Mouse (Mus musculus): Measurements from ENCODE around the gene Cit.
A peak's percentile ranks its signal among the peaks of the same experiment; 100 is the strongest.

Gene Cit

DNA sequence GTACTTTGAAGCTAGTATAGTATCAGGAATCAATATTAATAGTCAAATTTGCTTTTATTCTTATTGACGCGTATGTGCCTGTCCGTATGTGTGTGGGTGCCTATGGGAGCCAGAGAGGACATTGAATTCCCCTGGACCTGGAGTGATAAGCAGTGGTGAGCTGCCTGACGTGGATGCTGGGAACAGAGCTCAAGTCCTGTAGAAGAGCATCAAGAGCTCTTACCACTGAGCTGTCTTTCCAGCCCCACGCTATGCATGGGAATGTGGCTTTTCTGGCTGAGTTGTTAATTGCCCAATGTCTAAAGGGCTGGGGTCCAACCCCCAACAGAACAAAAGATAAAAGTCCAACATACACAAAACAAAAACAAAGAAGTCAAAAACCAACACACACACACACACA, 131.4 kb downstream of the Cit start:
- no peak for DNase-seq

DNA sequence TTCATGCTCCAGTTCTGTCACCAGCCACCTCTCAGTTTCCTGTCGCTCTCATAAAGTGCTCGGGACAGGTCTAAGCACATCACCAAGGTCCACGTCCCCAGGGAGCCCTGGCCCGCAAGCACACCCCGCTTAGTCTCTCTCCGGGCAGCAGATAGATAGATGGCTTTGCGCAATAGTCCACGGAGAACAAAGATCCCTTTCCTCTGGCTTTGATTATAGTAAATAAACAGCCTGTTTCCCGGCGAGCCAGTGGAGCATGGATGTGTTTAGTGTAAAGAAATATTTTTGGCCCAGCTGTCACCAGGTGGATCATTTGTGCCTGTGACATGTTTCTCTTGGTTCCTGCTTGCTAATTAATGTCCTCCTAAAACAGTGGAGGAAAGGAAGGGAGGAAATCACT, 132.2 kb downstream of the Cit start:
- no peak for DNase-seq

DNA sequence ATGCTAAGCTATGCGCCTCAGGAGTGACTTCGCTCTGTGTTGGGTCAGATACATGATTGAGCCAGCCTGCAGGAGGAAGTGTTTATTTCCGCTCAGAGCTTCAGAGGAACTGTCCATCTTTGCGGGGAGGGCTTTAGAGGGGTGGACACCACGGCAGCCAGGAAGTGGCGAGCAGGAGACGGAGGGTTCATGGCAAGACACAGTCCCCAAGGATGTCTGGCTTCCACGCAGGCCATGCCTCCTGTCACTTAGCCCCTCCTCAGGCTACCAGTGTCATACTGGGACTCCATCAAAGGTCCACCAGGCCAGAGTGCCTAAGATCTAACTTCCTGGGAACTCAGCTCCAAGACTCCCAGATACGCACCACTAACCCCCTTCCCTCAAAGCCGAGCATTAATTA, 132.7 kb downstream of the Cit start:
- DNase-seq, result no peak

DNA sequence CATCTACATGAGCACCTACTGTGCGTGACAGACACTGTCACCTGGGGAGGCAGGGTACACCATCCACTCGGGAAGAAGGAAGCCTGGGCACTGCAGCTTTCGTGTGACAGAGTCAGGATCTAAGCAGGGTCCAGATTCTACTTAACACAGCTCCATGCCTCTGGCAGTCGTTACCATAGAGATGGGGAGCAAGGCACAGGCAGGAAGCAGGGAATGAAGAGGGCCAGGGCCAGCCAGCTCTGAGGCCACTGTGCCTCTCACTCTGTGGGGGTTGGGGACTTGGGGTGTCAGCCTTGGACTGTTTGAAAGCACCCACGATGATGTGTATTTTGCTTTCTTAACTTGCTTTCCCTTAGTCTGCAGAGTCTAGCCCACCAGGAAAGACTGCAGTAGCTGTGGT, 133.2 kb downstream of the Cit start:
- DNase-seq, result no peak

DNA sequence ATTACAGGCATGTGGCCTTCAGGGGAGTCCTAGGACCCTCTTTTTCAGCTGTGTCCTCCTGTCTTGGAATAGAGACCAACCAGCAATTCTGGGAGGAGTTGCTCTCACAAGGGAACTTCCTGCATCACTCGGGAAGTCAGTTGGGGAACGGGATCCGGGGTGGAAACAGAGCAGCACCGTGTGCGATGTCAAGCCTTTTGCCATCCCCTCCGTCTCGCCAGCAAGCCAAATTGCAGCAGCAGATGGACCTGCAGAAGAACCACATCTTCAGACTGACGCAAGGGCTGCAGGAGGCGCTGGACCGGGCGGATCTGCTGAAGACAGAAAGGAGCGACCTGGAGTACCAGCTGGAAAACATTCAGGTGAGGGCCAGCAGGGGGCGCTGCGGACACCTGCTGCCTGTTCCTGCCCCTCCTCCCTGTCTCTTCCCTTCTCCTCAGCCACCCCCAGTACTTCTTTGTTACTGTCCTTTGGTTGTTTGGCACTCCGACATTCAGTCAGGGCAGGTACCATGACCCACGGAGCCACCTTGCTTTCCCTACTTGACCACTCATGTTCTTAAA, 134.1 kb downstream of the Cit start:
- peak; percentile 42 for DNase-seq

DNA sequence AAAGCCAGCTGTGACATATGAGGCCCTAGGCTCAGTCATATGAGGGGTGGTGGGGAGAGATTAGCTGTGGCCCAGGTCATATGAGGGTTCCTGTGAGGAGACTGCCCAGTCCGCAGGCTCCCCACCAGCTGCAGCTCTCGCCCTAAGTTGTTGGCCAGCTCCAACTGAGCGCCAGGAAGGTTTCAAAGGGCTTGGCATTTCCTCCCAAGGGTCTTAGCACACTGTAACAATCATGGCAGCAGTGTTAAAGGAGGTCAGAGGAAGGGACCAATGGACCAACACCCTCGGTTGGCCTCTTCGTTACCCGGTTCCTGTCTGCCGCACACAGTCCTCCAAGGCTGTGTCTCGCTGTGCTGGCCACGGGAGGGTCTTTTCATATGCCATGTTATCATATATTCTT, 135.5 kb downstream of the Cit start:
- DNase-seq, result no peak

DNA sequence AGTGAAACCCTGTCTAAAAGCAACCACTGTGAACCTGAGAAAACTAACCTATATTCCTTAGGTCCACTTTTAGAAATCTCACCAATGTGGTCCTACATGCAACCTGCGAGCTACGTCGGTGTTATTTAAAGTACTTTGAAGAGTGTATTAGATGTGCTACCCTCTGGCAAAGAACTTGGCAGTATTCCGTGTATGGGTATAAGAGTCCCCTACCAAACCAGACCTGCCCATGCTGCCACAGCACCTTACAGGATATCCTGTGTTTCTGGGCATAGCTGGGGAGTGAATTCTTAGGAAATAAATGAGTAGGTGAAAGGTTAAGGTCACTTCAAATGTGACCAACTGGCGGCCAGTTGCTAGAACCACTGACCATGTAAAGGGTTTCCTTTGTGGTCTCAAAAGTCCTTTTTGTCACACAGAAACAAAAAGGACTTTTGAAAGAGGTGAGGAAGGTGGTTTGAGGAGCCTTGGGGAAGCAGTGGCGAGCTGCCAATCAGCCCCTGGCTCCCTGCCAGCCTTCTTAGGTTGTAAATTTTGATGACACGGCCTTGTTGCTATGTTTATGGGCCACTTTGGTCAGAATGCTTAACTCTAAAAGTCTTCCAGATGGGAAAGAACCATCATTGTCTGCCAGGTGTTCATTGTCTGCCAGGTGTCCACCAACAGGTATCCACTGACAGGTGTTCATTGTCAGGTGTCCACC, 137.7 kb downstream of the Cit start:
- no peak for DNase-seq

DNA sequence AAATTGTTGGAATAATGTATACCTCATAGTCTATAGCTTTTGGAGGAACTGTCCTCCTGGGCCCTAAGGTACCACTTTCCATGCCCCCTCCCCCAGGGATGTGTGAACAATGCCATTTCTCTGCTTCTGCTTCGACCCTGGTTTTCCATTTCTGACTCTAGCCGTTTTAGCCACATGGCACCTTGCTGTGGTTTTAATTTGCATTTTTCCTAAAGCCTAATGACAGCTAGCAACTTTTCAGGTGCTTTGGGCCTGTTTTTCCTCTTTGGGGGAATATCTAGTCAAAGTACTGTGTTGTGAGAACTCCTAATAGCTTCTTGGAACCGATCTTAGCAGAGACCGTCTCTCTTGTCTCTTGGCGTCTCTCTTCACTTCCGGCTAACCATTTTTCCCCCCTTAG, 139.3 kb downstream of the Cit start:
- DNase-seq, result no peak

DNA sequence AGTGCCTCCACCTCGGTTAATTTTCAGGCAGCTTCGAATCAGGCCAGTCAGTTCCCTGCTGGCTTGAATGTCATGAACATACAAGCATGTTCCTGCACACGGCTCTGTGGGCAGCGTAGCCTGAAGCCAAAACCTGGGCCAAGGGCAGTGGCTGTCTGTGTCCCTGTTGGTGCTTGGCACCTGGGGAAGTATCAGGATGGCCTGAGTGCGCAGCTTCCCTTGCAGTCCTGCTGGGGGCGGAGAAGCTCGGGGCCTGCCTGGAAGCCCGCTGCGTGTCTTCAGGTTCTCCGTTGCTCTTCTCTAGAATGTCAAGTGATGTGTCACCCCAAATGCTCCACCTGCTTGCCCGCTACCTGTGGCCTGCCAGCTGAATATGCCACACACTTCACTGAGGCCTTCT, 140.0 kb downstream of the Cit start:
- peak; percentile 49 for DNase-seq

DNA sequence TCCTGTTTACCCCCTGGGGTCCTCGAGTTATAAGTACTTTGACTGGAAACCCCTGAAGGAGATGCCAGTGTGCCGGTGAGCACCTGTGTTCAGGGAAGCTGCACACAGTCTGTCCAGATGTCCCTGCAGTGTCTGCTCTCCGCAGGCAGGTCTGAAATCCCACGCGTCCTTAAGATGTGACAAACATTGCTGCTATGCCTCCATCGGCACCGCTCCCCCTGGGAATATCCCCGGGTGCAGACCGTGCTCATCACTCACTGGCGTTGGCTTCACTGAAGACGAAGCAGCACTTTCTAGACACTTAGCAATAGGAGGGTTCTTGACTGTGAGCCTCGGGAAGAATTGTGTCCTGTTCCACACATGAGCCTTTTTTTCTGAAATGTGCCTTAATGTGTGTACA, 142.2 kb downstream of the Cit start:
- no peak for DNase-seq

DNA sequence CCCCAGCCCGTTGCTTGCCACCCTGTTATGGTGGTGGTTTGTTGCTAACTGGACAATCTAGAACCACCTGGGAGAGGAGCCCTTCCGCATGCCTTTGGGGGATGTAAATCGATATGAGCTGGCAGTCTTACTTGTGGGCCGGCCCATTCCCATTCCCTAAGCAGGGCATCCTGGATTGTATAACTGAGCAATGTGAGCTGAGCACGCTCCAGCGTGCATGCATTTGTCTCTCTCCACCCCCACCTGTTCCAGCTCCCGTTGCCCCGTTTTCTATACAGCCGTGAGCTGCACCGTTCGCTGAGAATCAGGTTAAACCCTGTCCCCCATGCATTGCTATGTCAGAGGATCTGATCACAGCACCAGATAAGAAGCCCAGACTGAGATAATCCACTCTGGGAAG, 146.6 kb downstream of the Cit start:
- DNase-seq, result no peak

DNA sequence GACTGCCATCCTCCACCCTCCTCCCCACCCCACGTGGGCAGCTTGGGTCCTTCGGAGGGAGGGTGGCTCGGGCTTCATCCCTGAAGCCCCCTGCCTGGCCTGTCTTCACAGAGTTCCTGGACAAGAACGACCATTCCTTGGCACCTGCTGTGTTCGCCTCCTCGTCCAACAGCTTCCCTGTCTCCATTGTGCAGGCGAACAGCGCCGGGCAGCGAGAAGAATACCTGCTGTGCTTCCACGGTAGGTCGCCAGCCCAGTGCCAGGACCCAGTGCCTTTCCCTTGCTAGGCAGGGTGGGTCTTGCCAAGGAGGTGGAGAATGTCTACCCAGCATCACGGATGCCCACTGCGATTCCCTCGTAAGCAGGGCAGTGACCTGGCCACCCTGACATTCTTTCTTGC, 149.0 kb downstream of the Cit start:
- DNase-seq, result peak; percentile 39

DNA sequence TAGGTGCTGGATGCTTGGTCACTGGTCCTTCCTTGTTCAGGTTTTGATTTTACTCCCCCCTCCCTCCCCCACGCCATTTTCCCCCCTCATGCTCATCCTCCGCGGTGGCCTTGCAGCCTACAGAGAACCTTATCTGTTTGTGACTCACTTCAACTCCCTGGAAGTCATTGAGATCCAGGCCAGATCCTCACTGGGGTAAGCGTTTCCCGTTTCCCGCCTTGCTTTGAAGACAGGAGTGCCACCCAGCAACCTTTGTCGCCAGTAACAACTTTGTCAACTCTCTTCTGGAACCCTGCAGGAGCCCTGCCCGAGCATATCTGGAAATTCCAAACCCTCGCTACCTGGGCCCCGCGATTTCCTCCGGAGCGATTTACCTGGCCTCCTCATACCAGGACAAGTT, 152.3 kb downstream of the Cit start:
- no peak for DNase-seq

DNA sequence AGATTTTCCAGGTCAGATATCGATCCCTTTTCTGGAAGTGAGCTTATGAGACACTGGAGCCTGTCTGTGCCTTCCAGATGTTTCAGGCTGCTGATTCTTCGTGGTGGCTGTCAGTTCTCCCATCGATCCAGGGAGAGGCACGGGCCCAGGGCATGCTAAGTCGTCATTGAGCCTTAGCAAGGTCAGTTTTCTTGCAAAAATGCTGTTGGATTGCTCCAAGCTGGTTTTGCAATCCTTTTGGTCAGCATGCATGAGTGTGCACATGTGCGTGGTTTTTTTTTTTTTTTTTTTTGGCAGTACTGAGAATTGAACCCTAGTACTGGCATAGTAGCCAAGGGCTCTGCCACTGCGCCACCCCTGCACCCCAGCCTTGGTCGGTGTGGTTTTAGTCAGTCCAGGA, 158.1 kb downstream of the Cit start:
- no peak for DNase-seq

DNA sequence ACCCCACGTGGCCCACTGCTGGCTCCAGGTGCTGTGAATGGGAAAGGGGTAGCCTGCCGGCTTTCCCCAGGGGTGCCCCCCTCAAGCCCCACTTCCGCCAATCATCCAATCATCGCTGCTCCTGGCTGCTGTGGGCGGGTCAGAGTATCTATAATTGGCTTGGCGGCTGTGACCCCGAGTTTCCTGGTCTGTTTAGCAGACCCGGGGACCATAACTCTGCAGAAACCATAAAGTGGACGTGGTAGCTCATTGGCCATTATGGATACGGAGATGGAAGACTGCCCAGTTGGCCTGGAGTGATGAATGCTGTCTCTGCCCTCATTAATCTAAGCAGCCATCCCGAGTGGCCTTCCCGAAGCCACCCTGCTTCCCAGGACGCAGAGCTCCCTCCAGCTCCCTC, 158.7 kb downstream of the Cit start:
- DNase-seq, result no peak

DNA sequence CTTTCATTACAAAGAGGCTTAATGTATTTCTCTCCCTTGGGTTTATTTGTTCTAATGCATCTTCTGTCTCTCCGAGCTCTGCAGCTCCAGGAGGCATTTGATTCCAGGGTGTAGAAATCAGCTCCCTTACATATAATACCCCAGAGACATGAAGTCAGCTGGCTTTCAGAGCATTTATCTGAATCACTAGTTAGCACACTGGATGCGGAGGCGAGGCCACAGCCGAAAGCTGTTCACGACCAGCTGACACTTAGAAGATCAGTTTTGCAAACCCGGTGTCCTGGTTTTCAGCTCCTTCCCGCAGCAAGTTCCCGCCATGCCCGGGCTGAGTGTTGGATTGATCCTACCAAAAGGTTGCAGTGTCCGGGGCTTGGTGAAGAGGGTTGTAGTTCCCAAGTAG, 159.2 kb downstream of the Cit start:
- DNase-seq, result no peak

DNA sequence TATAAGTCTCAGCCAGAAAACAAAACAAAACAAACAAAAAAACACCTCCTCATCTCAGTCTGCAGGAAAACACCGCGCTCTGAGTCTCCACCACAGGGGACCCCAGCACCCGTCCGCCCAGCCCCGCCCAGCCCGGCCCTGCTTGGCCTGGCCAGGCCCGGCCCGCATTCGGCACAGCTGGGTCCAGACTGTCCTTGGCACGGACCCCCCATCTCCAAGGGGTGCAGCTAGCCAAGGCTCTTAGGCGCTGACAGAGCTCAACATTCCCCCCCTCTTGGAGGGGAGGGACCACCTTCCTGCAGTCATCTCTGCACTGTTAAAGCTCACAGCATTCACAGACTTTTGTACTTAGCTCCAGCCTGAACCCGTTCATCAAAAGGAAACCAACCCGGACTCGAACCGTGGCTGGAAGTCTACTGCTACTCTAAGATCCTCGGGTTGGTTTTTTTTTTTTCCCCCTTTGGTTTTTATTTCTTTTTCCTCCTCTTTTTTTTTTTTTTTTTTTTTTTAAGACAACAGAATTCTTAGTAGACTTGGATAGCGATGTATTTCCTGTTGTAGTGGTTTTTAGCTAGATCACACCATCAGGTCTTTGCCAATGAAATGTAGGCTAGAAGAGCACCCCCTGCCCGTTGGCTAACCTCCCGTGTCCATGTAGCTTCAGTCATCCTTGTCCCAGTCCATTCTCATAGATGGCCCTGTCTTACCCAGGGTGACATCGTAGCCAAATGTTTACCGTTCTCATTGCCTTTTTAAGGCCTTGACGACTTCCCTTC, 161.4 kb downstream of the Cit start:
- DNase-seq, result no peak

DNA sequence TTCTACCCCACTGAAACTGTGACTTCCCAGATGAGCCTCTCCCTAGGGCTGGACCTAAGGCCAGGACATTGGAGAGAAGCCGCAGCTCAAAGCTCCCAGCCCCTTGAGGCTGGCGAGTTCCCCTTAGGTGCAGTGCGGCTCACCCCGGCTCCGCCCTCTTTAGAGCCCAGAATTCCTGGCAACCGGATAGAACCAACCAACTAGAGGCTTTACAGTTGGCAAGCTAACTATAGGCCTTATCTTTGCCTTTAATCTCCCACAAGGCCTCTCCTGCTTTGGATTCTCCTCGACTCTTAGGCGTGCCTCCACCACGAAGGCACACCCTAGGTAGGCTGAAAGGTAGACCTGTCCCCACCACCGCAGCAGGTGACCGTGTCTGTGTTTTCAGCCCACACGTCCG, 162.6 kb downstream of the Cit start:
- no peak for DNase-seq

DNA sequence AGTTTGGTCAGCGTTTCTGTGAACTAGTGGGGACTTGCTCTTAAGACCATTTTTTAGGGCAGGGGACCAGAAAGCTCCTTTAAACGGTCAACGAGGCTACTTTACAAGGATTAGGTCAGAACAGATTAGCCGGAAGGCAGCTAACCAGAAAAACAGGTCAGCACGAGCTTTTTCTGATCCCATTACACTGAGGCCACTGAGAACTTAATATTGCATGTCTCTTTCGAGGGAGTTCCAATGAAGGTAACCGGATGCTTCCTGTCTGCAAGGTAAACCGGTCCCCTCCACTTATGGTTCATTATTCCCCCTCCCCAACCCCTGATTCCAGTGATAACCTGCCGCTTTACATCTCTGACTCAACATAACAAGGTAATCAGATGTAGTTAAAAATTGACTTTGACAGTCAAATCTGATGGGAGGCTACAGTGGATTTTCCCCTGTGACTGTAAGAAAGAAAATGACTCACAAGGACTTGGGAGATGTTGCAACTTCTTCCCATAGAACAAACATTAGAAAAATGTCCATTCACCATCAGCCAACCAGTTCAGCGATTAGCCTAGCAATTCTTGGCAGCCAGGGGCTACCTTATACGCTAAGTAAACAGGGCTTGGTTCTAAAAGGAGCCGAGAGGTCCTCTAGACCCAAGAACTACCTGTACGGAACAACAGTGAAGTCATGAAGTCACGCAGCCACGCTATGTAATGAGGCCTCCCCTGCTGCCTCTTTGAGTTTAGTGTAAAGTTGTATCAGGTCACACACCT, 164.2 kb downstream of the Cit start:
- DNase-seq, result no peak

DNA sequence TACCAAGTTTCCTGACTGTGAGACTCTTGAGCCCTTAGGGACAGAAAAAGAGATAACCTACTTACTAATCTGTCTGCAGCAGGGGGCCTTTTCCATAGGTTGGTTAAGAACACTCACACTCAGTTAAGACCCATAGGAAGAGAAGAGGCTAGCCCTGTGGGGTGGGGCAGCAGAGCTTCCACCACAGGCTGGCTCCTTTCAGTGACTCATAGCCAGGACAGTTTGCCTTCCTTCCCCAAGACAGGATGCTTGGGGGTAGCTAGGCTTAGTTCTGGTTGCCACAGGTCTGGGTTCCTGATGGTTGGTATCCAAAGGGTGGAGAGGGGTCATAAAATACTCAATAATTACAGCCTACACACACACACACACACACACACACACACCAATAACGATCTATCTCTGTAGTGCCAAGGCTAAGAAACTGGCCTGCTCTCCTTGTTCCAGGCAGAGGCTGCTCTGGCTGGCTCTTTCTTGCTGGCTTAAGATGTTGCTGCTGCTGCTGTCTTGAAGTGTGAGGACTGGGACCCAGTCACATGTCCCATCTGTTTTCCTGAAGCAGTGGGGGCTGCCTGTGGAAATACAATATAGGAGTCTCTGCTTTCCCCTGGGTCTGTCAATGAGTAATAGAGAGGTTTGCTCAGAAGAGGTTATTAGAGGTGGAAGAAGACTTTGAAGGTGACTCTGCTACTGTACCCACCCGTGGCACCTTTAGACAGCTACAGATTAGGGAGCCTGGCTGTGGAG, 165.0 kb downstream of the Cit start:
- no peak for DNase-seq

DNA sequence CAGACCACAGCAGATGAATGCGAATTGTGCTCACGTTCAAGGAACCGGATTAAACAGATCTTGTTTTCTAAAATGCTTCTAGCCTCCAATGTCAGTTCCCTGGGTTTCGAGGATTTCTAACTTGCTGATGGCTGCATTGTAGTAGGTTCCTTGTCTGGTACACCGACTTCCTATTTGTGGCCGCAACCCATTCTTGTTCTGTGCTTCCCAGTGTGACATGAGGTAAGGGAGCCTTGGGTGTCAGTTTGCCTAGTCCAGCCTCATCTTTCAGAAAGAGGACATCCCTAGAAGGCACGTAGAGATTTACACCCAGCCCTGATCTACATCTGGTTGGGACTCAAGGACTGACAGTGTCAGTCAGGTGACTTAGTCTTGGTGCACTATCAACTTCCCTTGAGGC, 166.6 kb downstream of the Cit start:
- DNase-seq, result no peak

DNA sequence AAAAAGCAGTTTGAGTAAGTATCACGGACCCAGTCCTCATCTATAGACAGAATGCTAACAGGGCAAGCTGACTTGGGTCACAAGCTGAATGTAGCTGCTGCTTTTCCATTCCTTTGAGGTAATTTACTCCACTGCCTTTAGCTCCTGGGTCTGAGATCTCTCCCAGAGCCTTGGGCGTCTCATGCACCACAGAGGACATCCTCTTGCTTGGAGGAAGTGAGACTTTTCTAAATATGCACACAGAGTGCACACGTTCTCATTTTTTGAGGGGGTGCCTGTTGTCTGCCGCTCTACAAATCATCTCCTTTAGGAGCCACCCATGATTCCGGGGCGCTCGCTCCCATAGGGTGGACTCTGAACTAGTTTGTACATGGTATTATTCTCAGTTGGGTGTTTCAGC, 167.4 kb downstream of the Cit start:
- DNase-seq, result no peak

DNA sequence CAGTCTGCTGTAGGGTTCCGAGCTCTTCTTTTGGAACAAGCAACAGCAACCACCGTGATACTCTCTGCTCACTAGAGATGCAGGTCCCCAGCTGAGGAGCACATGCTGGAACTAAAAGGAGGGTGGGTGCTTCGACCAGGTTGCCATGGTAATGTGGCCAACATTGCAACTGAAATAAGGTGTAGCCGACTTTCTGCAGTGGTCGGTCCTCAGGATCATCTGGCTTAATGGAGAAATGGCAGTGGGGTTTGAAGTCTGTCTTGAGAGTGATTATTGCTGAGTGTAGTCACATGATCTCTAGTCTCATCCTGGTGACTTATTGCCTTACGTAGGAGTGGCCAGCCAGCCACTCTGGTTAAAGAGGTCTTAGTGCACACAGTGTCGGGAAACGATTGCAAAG, 168.7 kb downstream of the Cit start:
- DNase-seq, result no peak
